In genomic region chr15:26308629-26309230, GRCm38 (mm10) we compare ENCODE assay signal across 8 mouse cellular contexts. TPM values are rescaled to one million over a fixed set of nuclear protein-coding genes. Genes with fewer than 3 reads are reported as not detected.
DNase-seq lines count a peak whose midpoint lies in the region; ATAC-seq lines count a peak whose summit lies in the region.

March11 (plus strand) TSS chr15:26309048.

- peak within 1 kb of the TSS; percentile 98 for H3K4me2 ChIP-seq in heart, embryonic 12.5 days
- H3K4me2 ChIP-seq in stomach, embryonic 14.5 days (replicated peaks; ENCODE audit: low read depth, low read length): peak within 1 kb of the TSS; percentile 96

- no peaks in the 10 kb centered on the region for H3K9me3 ChIP-seq in heart, embryonic 12.5 days (replicated peaks)
- H3K9me3 ChIP-seq in stomach, embryonic 14.5 days (ENCODE audit: control insufficient read depth, low read depth, low read length): no peaks in the 10 kb centered on the region

- H3K4me1 ChIP-seq in heart, embryonic 12.5 days (replicated peaks): peaks cover 12% of the 10 kb centered on the region; the same call in 1 of the 2 replicates
- H3K4me1 ChIP-seq in stomach, embryonic 14.5 days (ENCODE audit: control insufficient read depth, insufficient read depth, low read length): 0 out of 2 replicates have a peak, but pooled peaks cover 6% of the 10 kb centered on the region

- H3K36me3 ChIP-seq in heart, embryonic 12.5 days: no peaks in the 10 kb centered on the region
- no peaks in the 10 kb centered on the region for H3K36me3 ChIP-seq in stomach, embryonic 14.5 days (ENCODE audit: control insufficient read depth, insufficient read depth, low read length)

- H3K27me3 ChIP-seq in heart, embryonic 12.5 days (replicated peaks): peaks cover 14% of the 10 kb centered on the region
- H3K27me3 ChIP-seq in stomach, embryonic 14.5 days (ENCODE audit: control insufficient read depth, insufficient read depth, low read length): 0 out of 2 replicates have a peak, but pooled peaks cover 7% of the 10 kb centered on the region

- ATAC-seq in heart, embryonic 12.5 days (ENCODE audit: insufficient number of reproducible peaks, low FRiP score): peak; percentile 66
- peak; percentile 81 for ATAC-seq in stomach, embryonic 14.5 days (ENCODE audit: insufficient number of reproducible peaks, insufficient read depth, low FRiP score, low read depth)

- peak within 1 kb of the TSS; percentile 5 for H3K9ac ChIP-seq in heart, embryonic 12.5 days
- H3K9ac ChIP-seq in stomach, embryonic 14.5 days (replicated peaks; ENCODE audit: low read depth, low read length): no peak within 1 kb of the TSS

- H3K27ac ChIP-seq in heart, embryonic 12.5 days (ENCODE audit: poor library complexity, severe bottlenecking): no peak within 1 kb of the TSS
- no peak within 1 kb of the TSS for H3K27ac ChIP-seq in stomach, embryonic 14.5 days (ENCODE audit: low read length)

- under 1% methylated on average over 56 of the region's 56 CpGs for WGBS in heart, embryonic 12.5 days
- WGBS in stomach, embryonic 14.5 days: under 1% methylated on average over 55 of the region's 56 CpGs

- DNase-seq in urinary bladder, postnatal 14 days (ENCODE audit: low spot score): peak; percentile 2
- no peak for DNase-seq in urinary bladder, postnatal 25 days (ENCODE audit: low spot score)
- DNase-seq in cerebellum, postnatal 4 days (ENCODE audit: low spot score in 2 of 2): peak; percentile 51 to 75
- DNase-seq in layer of hippocampus, adult 9-11 months: peak; percentile 76
- peak; percentile 57 for DNase-seq in mesoderm, embryonic 11.5 days (ENCODE audit: low read depth, low spot score)
- no peak for DNase-seq in spleen, postnatal 14 days (ENCODE audit: low spot score in 2 of 2)

- H3K4me3 ChIP-seq in heart, embryonic 12.5 days: peak within 1 kb of the TSS; percentile 60
- H3K4me3 ChIP-seq in stomach, embryonic 14.5 days (ENCODE audit: low read depth, low read length): peak within 1 kb of the TSS; percentile 57

RNA-seq across cellular contexts. Expression of gene March11, which starts in this region (rescaled TPM):
- polyA plus RNA-seq in heart, embryonic 12.5 days (2016; fragmentation: Nextera tagmentation; extraction: Ambion mirVana): 0.17 and 0.24 TPM in 2 replicates
- polyA plus RNA-seq in stomach, embryonic 14.5 days (2014; fragmentation: Nextera tagmentation; extraction: Ambion mirVana): 0.26 TPM in 1 of 2 replicates, not detected in the other

Comparison
In these comparisons a context has a peak if more than half of its experiments do, and no peak if none do; other contexts are left out.
1. DNase-seq: peak in urinary bladder, postnatal 14 days (single experiment), cerebellum, postnatal 4 days (2 of 2), layer of hippocampus, adult 9-11 months (single experiment) and mesoderm, embryonic 11.5 days (single experiment); none in urinary bladder, postnatal 25 days (single experiment) and spleen, postnatal 14 days (0 of 2).
2. Peak in ATAC-seq, H3K4me3 ChIP-seq, H3K9ac ChIP-seq and H3K4me2 ChIP-seq in heart, embryonic 12.5 days; RNA of the gene not detected or under 1 TPM.
3. Peak in ATAC-seq, H3K4me3 ChIP-seq and H3K4me2 ChIP-seq in stomach, embryonic 14.5 days; RNA of the gene not detected or under 1 TPM.